Mouse (Mus musculus) embryonic facial prominence, embryonic 14.5 days (tissue): ENCODE measurements around the gene Trim63. TPM values are rescaled to one million over a fixed set of nuclear protein-coding genes. Genes with fewer than 3 reads are reported as not detected.
"Not testable (repeated sequence)": the region's sequence is repeated elsewhere in the genome, so short reads cannot be mapped to it uniquely, and the experiment has no call there.

ENCODE experiments used
- ATAC-seq: fragments of 200-750 bp; cut with Nextera tagmentation; 2 replicates; pipeline ENCODE4 v1.8.0; 2017; ENCODE audit warnings: low read depth, moderate number of reproducible peaks, moderate TSS enrichment
- DNase-seq: peaks from one replicate; pipeline ENCODE4 v3.0.0-alpha.2; 2015; ENCODE audit warnings: low spot score
- H3K27ac ChIP-seq: fragments of 300-500 bp; sonication (generic); replicated peaks from 2 replicates; pipeline ENCODE4 v1.5.1; 2014; ENCODE audit warnings: low read depth, mild to moderate bottlenecking, low read length, moderate library complexity
- H3K27me3 ChIP-seq: fragments of 300-500 bp; sonication (generic); replicated peaks from 2 replicates; pipeline ENCODE4 v1.6.1; 2014; ENCODE audit warnings: low read length; ENCODE audit not compliant: control insufficient read depth, insufficient read depth
- H3K36me3 ChIP-seq: fragments of 300-500 bp; sonication (generic); 2 replicates; pipeline ENCODE4 v1.6.1; 2014; ENCODE audit warnings: low read length, mixed read lengths; ENCODE audit not compliant: control insufficient read depth, insufficient read depth
- H3K4me1 ChIP-seq: fragments of 300-500 bp; sonication (generic); 2 replicates; pipeline ENCODE4 v1.6.1; 2014; ENCODE audit warnings: antibody characterized with exemption, low read length; ENCODE audit not compliant: control insufficient read depth, insufficient read depth
- H3K4me2 ChIP-seq: fragments of 300-500 bp; sonication (generic); 2 replicates; pipeline ENCODE4 v1.6.1; 2014; ENCODE audit warnings: low read depth, mild to moderate bottlenecking, low read length, moderate library complexity, mixed read lengths
- H3K4me3 ChIP-seq: fragments of 300-500 bp; sonication (generic); 2 replicates; pipeline ENCODE4 v1.5.1; 2014; ENCODE audit warnings: low read depth, mild to moderate bottlenecking, low read length
- H3K9ac ChIP-seq: fragments of 300-500 bp; sonication (generic); 2 replicates; pipeline ENCODE4 v1.6.1; 2014; ENCODE audit warnings: low read depth, mild to moderate bottlenecking, low read length, moderate library complexity, mixed read lengths
- H3K9me3 ChIP-seq: fragments of 300-500 bp; sonication (generic); 2 replicates; pipeline ENCODE4 v1.6.1; 2016; ENCODE audit warnings: low read length; ENCODE audit not compliant: control insufficient read depth
- WGBS: fragments of 180-500 bp; shearing (Covaris S2); extraction: QIAGEN DNeasy Blood & Tissue Kit; methylation state at CpG from one replicate; pipeline ENCODE4 v1.1.7; 2014; 5-methylcytosine and 5-hydroxymethylcytosine counted together
- polyA plus RNA-seq: library from polyadenylated mRNA; unstranded; fragments of >200 nt; fragmentation: Nextera tagmentation; extraction: Ambion mirVana; gene quantifications from 2 replicates; pipeline ENCODE4 v1.2.1, GENCODE M21; 2014

Trim63 gene
- polyA plus RNA-seq, 1 experiment from 2014 or later, result 2.5 TPM

DNA sequence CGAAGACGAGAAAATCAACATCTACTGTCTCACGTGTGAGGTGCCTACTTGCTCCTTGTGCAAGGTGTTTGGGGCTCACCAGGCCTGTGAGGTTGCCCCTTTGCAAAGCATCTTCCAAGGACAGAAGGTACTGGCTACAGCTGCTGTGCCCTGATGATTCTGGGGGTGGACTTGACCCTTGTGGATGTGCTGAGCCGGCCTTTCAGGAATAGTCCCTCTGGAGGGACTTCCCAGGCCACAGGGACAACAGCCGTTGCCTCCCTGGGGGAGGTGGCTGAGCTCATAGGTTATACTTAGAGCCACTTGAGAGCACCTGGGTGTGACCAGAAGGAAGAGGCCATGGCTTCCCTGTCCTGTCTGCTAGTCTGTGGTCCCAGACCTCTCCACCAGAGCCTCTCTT lies 4.8 kb downstream of the Trim63 start:
- Histone ChIP-seq H3K36me3 (no peaks in the 10 kb centered on the region), H3K9ac (no peak overlapping the region), H3K4me1 (peaks cover 7% of the 10 kb centered on the region; the same call in 1 of the 2 replicates), H3K27me3 (no peaks in the 10 kb centered on the region), H3K4me2 (no peak overlapping the region), H3K4me3 (no peak overlapping the region), H3K9me3 (no peaks in the 10 kb centered on the region), H3K27ac (no peak overlapping the region)
- ATAC-seq, result no peak
- no peak for DNase-seq
- WGBS, result 69% methylated on average over 5 of the region's 5 CpGs

DNA sequence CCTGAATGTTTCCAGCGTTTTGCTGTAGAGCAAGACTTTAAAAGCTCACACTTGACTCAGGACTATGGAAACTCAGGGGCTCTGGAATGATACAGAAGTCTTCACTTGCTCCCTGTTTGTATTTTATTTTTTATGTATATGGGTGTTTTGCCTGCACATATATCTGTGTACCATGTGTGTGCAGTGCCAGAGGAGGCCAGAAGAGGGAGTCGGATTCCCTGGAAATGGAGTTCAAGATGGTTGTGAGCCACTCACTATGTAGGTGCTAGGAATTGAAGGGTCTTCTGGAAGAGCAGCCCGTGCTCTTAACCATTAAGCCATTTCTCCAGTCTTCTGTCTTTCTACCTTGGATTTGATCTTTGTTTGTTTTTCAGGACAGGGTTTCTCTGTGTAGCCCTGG lies 6.6 kb downstream of the Trim63 start:
- Histone ChIP-seq H3K36me3 (no peaks in the 10 kb centered on the region), H3K9me3 (no peaks in the 10 kb centered on the region), H3K4me2 (no peak overlapping the region), H3K4me1 (no peaks in the 10 kb centered on the region), H3K9ac (no peak overlapping the region), H3K27ac (no peak overlapping the region), H3K27me3 (no peaks in the 10 kb centered on the region), H3K4me3 (no peak overlapping the region)
- ATAC-seq (no peak), DNase-seq (no peak)
- WGBS, result 67% methylated on average over 3 of the region's 3 CpGs

DNA sequence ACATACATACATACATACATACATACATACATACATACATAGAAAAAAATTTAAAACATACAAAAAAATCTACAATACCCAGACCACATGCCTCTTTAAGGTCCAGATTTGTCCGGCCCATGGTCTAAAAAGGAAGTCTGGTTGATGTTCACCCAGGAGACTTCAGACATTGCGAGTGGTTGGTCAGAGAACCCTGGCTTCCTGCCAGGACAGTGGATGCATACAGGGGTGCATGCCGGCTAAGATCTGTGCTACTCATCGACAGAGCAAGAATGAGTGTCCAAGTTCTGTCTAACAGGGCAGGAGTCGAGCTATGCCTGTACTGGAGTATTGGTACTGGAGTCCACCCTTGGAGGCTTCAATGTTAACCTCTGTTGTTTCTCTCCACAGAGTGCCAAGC lies 9.7 kb downstream of the Trim63 start:
- ATAC-seq (no peak), DNase-seq (no peak)
- Histone ChIP-seq H3K4me2 (no peak overlapping the region), H3K9me3 (no peaks in the 10 kb centered on the region), H3K27ac (no peak overlapping the region), H3K4me1 (no peaks in the 10 kb centered on the region), H3K27me3 (no peaks in the 10 kb centered on the region), H3K4me3 (no peak overlapping the region), H3K36me3 (no peaks in the 10 kb centered on the region), H3K9ac (no peak overlapping the region)
- WGBS, result 56% methylated on average over 5 of the region's 5 CpGs

DNA sequence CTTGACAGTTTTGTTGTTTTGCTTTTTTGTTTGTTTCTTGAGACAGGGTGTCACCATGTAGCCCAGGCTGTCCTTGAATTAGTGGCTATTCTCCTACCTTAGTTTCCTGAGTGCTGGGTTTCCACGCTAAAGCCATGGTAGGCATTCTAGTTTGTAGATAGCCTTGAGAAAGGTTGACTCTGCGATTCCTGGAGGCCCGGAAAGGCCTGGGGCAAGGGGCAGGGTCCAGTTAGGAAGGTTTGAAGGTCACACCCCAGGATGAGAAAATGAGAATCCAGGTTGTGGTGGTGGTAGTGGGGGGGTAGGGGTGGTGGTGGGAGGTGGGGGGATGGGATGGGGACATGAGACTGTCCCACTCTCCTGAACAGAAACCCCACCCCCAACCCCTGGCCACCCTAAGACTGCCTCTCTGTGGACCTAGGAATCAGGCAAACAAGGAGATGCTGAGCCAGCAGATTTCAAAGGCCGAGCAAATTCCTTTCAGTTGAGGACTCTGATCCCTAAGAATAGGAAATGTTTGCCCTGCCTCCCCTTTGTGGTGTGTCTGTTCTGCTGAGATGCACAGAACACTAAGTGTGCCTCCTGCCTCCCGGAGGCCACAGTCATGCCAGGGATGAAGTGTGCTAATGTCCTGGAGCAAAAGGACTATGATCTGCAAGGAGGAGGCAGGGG lies 12.1 kb downstream of the Trim63 start:
- H3K4me2 ChIP-seq, result no peak overlapping the region
- no peaks in the 10 kb centered on the region for H3K36me3 ChIP-seq
- H3K9ac ChIP-seq, result no peak overlapping the region
- H3K27me3 ChIP-seq, result no peaks in the 10 kb centered on the region
- ATAC-seq, result no peak
- H3K27ac ChIP-seq, result no peak overlapping the region
- H3K4me1 ChIP-seq, result no peaks in the 10 kb centered on the region
- no peak for DNase-seq
- WGBS, result 61% methylated on average over 5 of the region's 5 CpGs
- no peak overlapping the region for H3K4me3 ChIP-seq
- H3K9me3 ChIP-seq, result no peaks in the 10 kb centered on the region

DNA sequence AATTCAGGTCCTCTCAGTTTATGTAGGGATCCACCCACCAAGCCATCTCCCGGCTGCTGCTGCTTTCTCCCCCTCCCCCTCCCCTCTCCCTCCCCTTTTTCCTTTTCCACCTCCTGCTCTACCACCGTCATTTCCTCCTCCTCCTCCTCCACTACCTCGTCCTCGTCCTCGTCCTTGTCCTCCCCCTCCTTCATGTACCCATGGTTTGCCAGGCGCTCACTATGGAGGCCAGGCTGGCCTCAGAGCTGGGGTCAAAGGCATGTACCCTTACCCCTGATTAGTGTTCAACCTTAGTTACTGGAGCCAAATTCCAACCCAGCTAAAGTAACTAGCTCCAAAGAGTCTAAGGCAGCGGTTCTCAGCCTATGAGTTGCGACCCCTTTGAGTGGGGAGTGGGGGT lies 13.2 kb downstream of the Trim63 start:
- ATAC-seq (no peak), DNase-seq (no peak)
- no peaks in the 10 kb centered on the region for H3K9me3 ChIP-seq
- no peaks in the 10 kb centered on the region for H3K4me1 ChIP-seq
- H3K27ac ChIP-seq, result no peak overlapping the region
- H3K27me3 ChIP-seq, result no peaks in the 10 kb centered on the region
- no peak overlapping the region for H3K9ac ChIP-seq
- no peak overlapping the region for H3K4me3 ChIP-seq
- WGBS, result 51% methylated on average over 8 of the region's 8 CpGs
- no peak overlapping the region for H3K4me2 ChIP-seq
- H3K36me3 ChIP-seq, result no peaks in the 10 kb centered on the region

DNA sequence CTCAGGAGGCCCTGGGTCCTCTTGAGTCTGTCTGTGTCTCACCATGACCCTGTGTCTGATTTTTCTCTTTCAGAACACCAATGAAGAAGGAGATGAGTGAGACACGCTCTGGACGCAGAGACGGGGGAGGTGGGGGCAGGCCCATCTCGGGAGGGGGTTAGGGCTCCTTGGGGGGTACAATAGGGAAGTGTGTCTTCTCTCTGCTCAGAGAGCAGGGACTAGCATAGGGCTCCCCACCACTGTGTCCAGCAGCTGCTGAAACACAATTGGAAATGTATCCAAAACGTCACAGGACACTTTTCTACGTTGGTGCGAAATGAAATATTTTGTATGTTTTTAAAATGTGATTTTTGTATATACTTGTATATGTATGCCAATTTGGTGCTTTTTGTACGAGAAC lies 13.9 kb downstream of the Trim63 start:
- Histone ChIP-seq H3K9me3 (no peaks in the 10 kb centered on the region), H3K9ac (no peak overlapping the region), H3K27ac (no peak overlapping the region), H3K4me2 (no peak overlapping the region), H3K4me1 (no peaks in the 10 kb centered on the region), H3K36me3 (no peaks in the 10 kb centered on the region), H3K27me3 (no peaks in the 10 kb centered on the region), H3K4me3 (no peak overlapping the region)
- DNase-seq (no peak), ATAC-seq (no peak)
- WGBS, result 82% methylated on average over 8 of the region's 8 CpGs

DNA sequence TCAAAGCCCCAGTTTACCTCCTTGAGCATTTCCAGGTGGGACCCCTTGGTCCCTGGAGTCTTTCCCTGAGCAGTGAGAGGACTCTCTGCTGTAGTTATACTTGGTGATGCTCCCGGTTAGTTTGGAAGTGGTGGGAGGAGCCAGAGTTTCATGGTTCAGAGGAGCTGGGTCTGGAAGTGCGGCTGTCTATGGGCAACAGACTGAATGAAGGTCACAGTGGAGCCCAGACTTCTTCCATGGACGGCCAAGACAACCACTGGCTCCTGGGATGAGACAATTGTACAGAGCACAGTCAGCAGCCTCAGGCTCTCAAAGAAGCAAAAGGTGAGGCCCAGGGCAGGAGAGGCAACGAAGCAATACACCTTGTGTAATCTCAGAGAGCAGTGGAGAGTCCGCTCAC lies 15.4 kb downstream of the Trim63 start:
- DNase-seq (no peak), ATAC-seq (no peak)
- H3K4me1 ChIP-seq, result no peaks in the 10 kb centered on the region
- WGBS, result 67% methylated on average over 5 of the region's 5 CpGs
- no peaks in the 10 kb centered on the region for H3K9me3 ChIP-seq
- no peaks in the 10 kb centered on the region for H3K36me3 ChIP-seq
- H3K27ac ChIP-seq, result no peak overlapping the region
- no peaks in the 10 kb centered on the region for H3K27me3 ChIP-seq
- no peak overlapping the region for H3K4me3 ChIP-seq
- H3K9ac ChIP-seq, result no peak overlapping the region
- H3K4me2 ChIP-seq, result no peak overlapping the region

DNA sequence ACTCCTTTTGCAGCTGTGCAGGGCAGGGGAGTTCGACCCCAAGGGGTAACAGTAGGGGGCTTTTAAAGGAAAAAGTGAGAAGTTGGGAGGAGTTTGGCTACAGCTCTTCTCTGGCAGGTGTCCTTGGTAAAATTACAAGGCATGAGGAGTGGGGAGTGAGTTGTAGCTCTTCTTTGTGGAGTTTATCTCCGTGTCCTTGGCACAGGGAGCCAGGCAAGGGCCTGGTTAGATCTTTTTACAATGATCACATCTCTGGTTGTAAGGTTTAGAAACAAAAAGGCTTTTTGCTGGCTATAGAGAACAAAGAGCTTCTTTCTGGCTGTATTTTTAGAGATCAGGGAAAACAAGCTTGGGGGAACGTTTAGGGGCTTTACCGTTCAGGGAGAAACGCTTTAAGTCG lies 26.3 kb downstream of the Trim63 start:
- not testable (repeated sequence) for H3K4me3 ChIP-seq, H3K27ac ChIP-seq, H3K4me1 ChIP-seq, DNase-seq, H3K9me3 ChIP-seq, ATAC-seq, H3K36me3 ChIP-seq, H3K4me2 ChIP-seq, H3K9ac ChIP-seq
- peaks cover 47% of the 10 kb centered on the region for H3K27me3 ChIP-seq
- 50% methylated on average over 6 of the region's 6 CpGs for WGBS

DNA sequence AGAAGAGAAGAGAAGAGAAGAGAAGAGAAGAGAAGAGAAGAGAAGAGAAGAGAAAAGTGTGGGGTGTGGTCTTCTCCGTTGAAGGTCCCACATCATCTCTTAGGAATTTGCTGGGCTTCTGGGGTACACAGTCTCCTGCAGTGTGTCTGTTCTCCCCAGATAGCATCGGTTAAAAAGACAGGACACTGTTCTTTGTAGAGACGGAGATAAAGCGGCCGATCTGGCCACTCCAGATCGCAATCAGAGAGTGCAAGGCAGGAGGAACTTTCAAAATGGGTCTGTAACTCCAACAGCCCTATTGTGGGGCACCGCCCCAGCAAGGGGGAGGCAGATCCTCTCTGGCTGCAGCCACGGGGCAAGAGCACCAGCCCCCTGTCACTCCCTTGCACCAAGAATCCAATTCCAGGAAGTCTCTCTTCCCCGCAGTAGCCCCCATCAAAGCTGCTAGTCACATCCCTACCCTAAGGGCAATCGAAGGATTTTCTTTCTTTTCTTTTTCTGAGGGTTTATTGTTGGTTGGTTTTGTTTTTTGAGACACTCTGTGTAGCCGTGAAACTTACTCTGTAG lies 27.4 kb downstream of the Trim63 start:
- Histone ChIP-seq H3K9ac (no peak overlapping the region), H3K9me3 (0 out of 2 replicates have a peak, but pooled peaks cover 5% of the 10 kb centered on the region), H3K4me2 (no peak overlapping the region), H3K36me3 (no peaks in the 10 kb centered on the region), H3K27ac (no peak overlapping the region), H3K4me3 (no peak overlapping the region), H3K4me1 (peaks cover 8% of the 10 kb centered on the region; the same call in 1 of the 2 replicates), H3K27me3 (peaks cover 47% of the 10 kb centered on the region)
- ATAC-seq (no peak), DNase-seq (no peak)
- WGBS, result 31% methylated on average over 11 of the region's 11 CpGs
